ENCODE assay signal across 9 mouse cellular contexts in genomic region chr10:121206002-121206742, GRCm38 (mm10).
A peak's percentile ranks its signal among the peaks of the same experiment; 100 is the strongest.
DNase-seq lines count a peak whose midpoint lies in the region; ATAC-seq lines count a peak whose summit lies in the region.
"Had no signal": no experiment of that assay in that cellular context is flagged by ENCODE, and none has a peak within 500 bp of the region (broad histone marks: within the 10 kb centered on the region; RNA-seq: fewer than 3 reads in every experiment).

No protein-coding gene starts in this region.

- no peak overlapping the region for H3K4me2 ChIP-seq in kidney, embryonic 14.5 days (replicated peaks; ENCODE audit: low read depth, low read length)
- H3K4me2 ChIP-seq in midbrain, embryonic 15.5 days: peak overlapping the region; percentile 4; the same call in 1 of the 2 replicates

- H3K4me1 ChIP-seq in kidney, embryonic 14.5 days (ENCODE audit: control insufficient read depth, insufficient read depth, low read length): peaks cover 4% of the 10 kb centered on the region; the same call in 1 of the 2 replicates
- H3K4me1 ChIP-seq in midbrain, embryonic 15.5 days: peaks cover 15% of the 10 kb centered on the region
- H3K4me1 ChIP-seq: megakaryocyte, embryonic 14.5 days had no signal

- no peaks in the 10 kb centered on the region for H3K9me3 ChIP-seq in kidney, embryonic 14.5 days (ENCODE audit: control insufficient read depth, low read length)
- no peaks in the 10 kb centered on the region for H3K9me3 ChIP-seq in midbrain, embryonic 15.5 days
- H3K9me3 ChIP-seq: megakaryocyte, embryonic 14.5 days had no signal

- no peaks in the 10 kb centered on the region for H3K27me3 ChIP-seq in kidney, embryonic 14.5 days (ENCODE audit: control insufficient read depth, insufficient read depth, low read length)
- peaks cover 12% of the 10 kb centered on the region; the same call in 1 of the 2 replicates for H3K27me3 ChIP-seq in midbrain, embryonic 15.5 days (replicated peaks)
- H3K27me3 ChIP-seq: megakaryocyte, embryonic 14.5 days had no signal

- WGBS in kidney, embryonic 14.5 days: 14% methylated on average over 15 of the region's 15 CpGs
- WGBS in midbrain, embryonic 15.5 days: 6% methylated on average over 15 of the region's 15 CpGs

- DNase-seq in embryo, embryonic 11 days: peak; percentile 68
- peak; percentile 41 to 43 for DNase-seq in heart, adult 9 months (ENCODE audit: low spot score in 2 of 2)
- DNase-seq in left cerebral cortex, postnatal 36 days (ENCODE audit: low spot score in 2 of 2): peak; percentile 43 to 50
- DNase-seq in yolk sac, embryonic 10.5 days (ENCODE audit: low spot score): peak; percentile 6
- no peak for DNase-seq in natural killer cell, adult 2 months (ENCODE audit: low spot score in 2 of 2)

- peak; percentile 49 for ATAC-seq in cerebellum, adult (ENCODE audit: insufficient number of reproducible peaks, low FRiP score, low TSS enrichment)
- peak; percentile 77 for ATAC-seq in kidney, embryonic 14.5 days (ENCODE audit: low FRiP score, low TSS enrichment)
- peak; percentile 96 for ATAC-seq in midbrain, embryonic 15.5 days (replicated peaks)

- no peak overlapping the region for H3K4me3 ChIP-seq in kidney, embryonic 14.5 days (ENCODE audit: low read length)
- H3K4me3 ChIP-seq in midbrain, embryonic 15.5 days: no peak overlapping the region
- H3K4me3 ChIP-seq: megakaryocyte, embryonic 14.5 days had no signal

- H3K9ac ChIP-seq in kidney, embryonic 14.5 days (ENCODE audit: low read depth, low read length): no peak overlapping the region
- no peak overlapping the region for H3K9ac ChIP-seq in midbrain, embryonic 15.5 days

- no peaks in the 10 kb centered on the region for H3K36me3 ChIP-seq in kidney, embryonic 14.5 days (ENCODE audit: control insufficient read depth, insufficient read depth, low read length)
- H3K36me3 ChIP-seq in midbrain, embryonic 15.5 days (replicated peaks): no peaks in the 10 kb centered on the region

- intact Hi-C loops in left cerebral cortex, postnatal 36 days (cut with DNase I): no loop called here

- H3K27ac ChIP-seq in kidney, embryonic 14.5 days (ENCODE audit: low read depth, low read length): 0 out of 2 replicates have a peak overlapping the region, but pooled peaks have one; percentile 59
- H3K27ac ChIP-seq in midbrain, embryonic 15.5 days: peak overlapping the region; percentile 68

Comparison
In these comparisons a context has a peak if more than half of its experiments do, and no peak if none do; other contexts are left out.
1. DNase-seq: peak in embryo, embryonic 11 days (single experiment), heart, adult 9 months (2 of 2), left cerebral cortex, postnatal 36 days (2 of 2) and yolk sac, embryonic 10.5 days (single experiment); none in natural killer cell, adult 2 months (0 of 2).
2. Peak in every context shown above with its lines, with median percentiles within 50 percentile points of each other: ATAC-seq.